24 mouse cellular contexts compared by ENCODE assay signal in genomic region chr8:89283105-89284096, GRCm38 (mm10).
DNase-seq lines count a peak whose midpoint lies in the region; ATAC-seq and TF ChIP-seq lines count a peak whose summit lies in the region.
"Had no signal": no experiment of that assay in that cellular context is flagged by ENCODE, and none has a peak within 500 bp of the region (broad histone marks: within the 10 kb centered on the region; RNA-seq: fewer than 3 reads in every experiment).

No protein-coding gene starts in this region.

- peaks cover 11% of the 10 kb centered on the region for H3K4me1 ChIP-seq in kidney, embryonic 14.5 days (ENCODE audit: control insufficient read depth, insufficient read depth, low read length)
- peaks cover 21% of the 10 kb centered on the region for H3K4me1 ChIP-seq in kidney, adult 2 months (ENCODE audit: control insufficient read depth, insufficient read depth, low read length)
- peaks cover 0 to 35% of the 10 kb centered on the region in 2 experiments; a peak in 2 of 4 replicates for H3K4me1 ChIP-seq in CH12.LX (ENCODE audit: control insufficient read depth in 1 of 2, insufficient read depth in 2 of 2)
- H3K4me1 ChIP-seq: limb, embryonic 15.5 days; liver, embryonic 13.5 days had no signal

- H3K79me2 ChIP-seq in CH12.LX (replicated peaks; ENCODE audit: control insufficient read depth, extremely low read depth, insufficient read depth, poor library complexity, severe bottlenecking): no peaks in the 10 kb centered on the region

- no peaks in the 10 kb centered on the region for H3K27me3 ChIP-seq in kidney, embryonic 14.5 days (ENCODE audit: control insufficient read depth, insufficient read depth, low read length)
- H3K27me3 ChIP-seq in kidney, adult 2 months (replicated peaks; ENCODE audit: control insufficient read depth, insufficient read depth, low read length): no peaks in the 10 kb centered on the region
- no peaks in the 10 kb centered on the region for H3K27me3 ChIP-seq in CH12.LX (replicated peaks)
- no peaks in the 10 kb centered on the region for H3K27me3 ChIP-seq in Patski
- H3K27me3 ChIP-seq: forebrain, embryonic 13.5 days; limb, embryonic 15.5 days; liver, embryonic 13.5 days; neural tube, embryonic 13.5 days had no signal

- H3K27ac ChIP-seq in kidney, embryonic 14.5 days (ENCODE audit: low read depth, low read length): peak overlapping the region; percentile 79
- H3K27ac ChIP-seq in kidney, adult 2 months (ENCODE audit: insufficient read depth, low read depth, low read length): no peak overlapping the region
- H3K27ac ChIP-seq in CH12.LX (ENCODE audit: insufficient read depth, low read depth): no peak overlapping the region
- H3K27ac ChIP-seq: forebrain, embryonic 13.5 days; limb, embryonic 10.5 days; limb, embryonic 15.5 days; liver, embryonic 13.5 days; neural tube, embryonic 13.5 days had no signal

- no peak for TF ChIP-seq EP300 in CH12.LX (IDR thresholded peaks at IDR 0.05; ENCODE audit: low read length)

- in situ Hi-C loops in CH12.LX (cut with MboI; ENCODE audit: low pct_ligation_motif_present, low pct_unique_long_range_greater_than_20kb, low sequenced_read_pairs) (no loop called here), Patski (cut with MboI; ENCODE audit: low pct_unique_long_range_greater_than_20kb) (loop anchor here (10.0 kb wide), 1 partner anchor 501 kb away; no protein-coding TSS in a partner anchor)

- peak; percentile 92 for ATAC-seq in kidney, embryonic 14.5 days (ENCODE audit: low FRiP score, low TSS enrichment)
- peak; percentile 18 for ATAC-seq in Patski
- ATAC-seq: forebrain, embryonic 13.5 days; intestine, embryonic 16.5 days had no signal

- dilution Hi-C loops in CH12.LX (cut with MboI; ENCODE audit: extremely low pct_ligation_motif_present, extremely low pct_unique_long_range_greater_than_20kb, low sequenced_read_pairs): no loop called here

- CTCF ChIA-PET in Patski (lab: Charles Lee): no interaction called here

- no peaks in the 10 kb centered on the region for H3K36me3 ChIP-seq in kidney, embryonic 14.5 days (ENCODE audit: control insufficient read depth, insufficient read depth, low read length)
- H3K36me3 ChIP-seq in kidney, adult 2 months (ENCODE audit: control insufficient read depth, insufficient read depth, low read length): no peaks in the 10 kb centered on the region
- H3K36me3 ChIP-seq in CH12.LX (replicated peaks in 1 of 2; ENCODE audit: control insufficient read depth in 1 of 2, insufficient read depth in 1 of 2, low read length in 1 of 2): no peaks in the 10 kb centered on the region
- H3K36me3 ChIP-seq: limb, embryonic 10.5 days; limb, embryonic 15.5 days; liver, embryonic 13.5 days; neural tube, embryonic 13.5 days had no signal

- no peaks in the 10 kb centered on the region for H3K9me3 ChIP-seq in kidney, embryonic 14.5 days (ENCODE audit: control insufficient read depth, low read length)
- peaks cover 35% of the 10 kb centered on the region for H3K9me3 ChIP-seq in CH12.LX (replicated peaks; ENCODE audit: low read length)
- H3K9me3 ChIP-seq: forebrain, embryonic 13.5 days; limb, embryonic 10.5 days; limb, embryonic 15.5 days; liver, embryonic 13.5 days had no signal

- no peak for TF ChIP-seq RAD21 in CH12.LX (IDR thresholded peaks at IDR 0.05; ENCODE audit: low read depth, low read length)

- no peak overlapping the region for H3K4me3 ChIP-seq in kidney, embryonic 14.5 days (ENCODE audit: low read length)
- H3K4me3 ChIP-seq in kidney, adult 2 months (ENCODE audit: insufficient read depth, low read depth, low read length): no peak overlapping the region
- H3K4me3 ChIP-seq in CH12.LX (replicated peaks in 1 of 3; ENCODE audit: low read depth in 2 of 3, low read length in 2 of 3, poor library complexity in 1 of 3): peak overlapping the region in 1 of 3 experiments; percentile 45
- H3K4me3 ChIP-seq: forebrain, embryonic 13.5 days; limb, embryonic 10.5 days; limb, embryonic 15.5 days; liver, embryonic 13.5 days; neural tube, embryonic 13.5 days had no signal

- H3K9ac ChIP-seq in kidney, embryonic 14.5 days (ENCODE audit: low read depth, low read length): no peak overlapping the region
- no peak overlapping the region for H3K9ac ChIP-seq in CH12.LX (ENCODE audit: insufficient read depth, low read depth)
- H3K9ac ChIP-seq: forebrain, embryonic 13.5 days; limb, embryonic 15.5 days; liver, embryonic 13.5 days; neural tube, embryonic 13.5 days had no signal

- TF ChIP-seq CTCF in kidney, adult 2 months (conservative IDR thresholded peaks at IDR 0.05; ENCODE audit: insufficient read depth, insufficient read length, low read depth, low read length): no peak
- TF ChIP-seq CTCF in CH12.LX (conservative IDR thresholded peaks at IDR 0.05 in 1 of 2, IDR thresholded peaks at IDR 0.05 in 1 of 2; ENCODE audit: low read depth in 2 of 2, low read length in 2 of 2): no peak
- TF ChIP-seq CTCF in Patski (IDR thresholded peaks at IDR 0.05): no peak

- no peak for TF ChIP-seq POLR2A in kidney, adult 2 months (IDR thresholded peaks at IDR 0.05; ENCODE audit: low read depth, low read length)
- no peak for TF ChIP-seq POLR2A in CH12.LX (IDR thresholded peaks at IDR 0.05; ENCODE audit: low read depth, low read length)

- WGBS in kidney, embryonic 14.5 days: 56% methylated on average over 17 of the region's 17 CpGs
- 85% methylated on average over 17 of the region's 17 CpGs for WGBS in kidney, adult 2 months

- POLR2A ChIA-PET in Patski (lab: Charles Lee): interaction anchor here (0.7 kb wide), 1 partner anchor 244 kb away, joined by 3 read pairs; no protein-coding TSS in a partner anchor

- no peak overlapping the region for H3K4me2 ChIP-seq in kidney, embryonic 14.5 days (replicated peaks; ENCODE audit: low read depth, low read length)
- no peak overlapping the region; the same call in 1 of the 2 replicates for H3K4me2 ChIP-seq in CH12.LX (ENCODE audit: insufficient read depth, low read depth, poor library complexity, severe bottlenecking)
- H3K4me2 ChIP-seq: forebrain, embryonic 13.5 days; heart, embryonic 11.5 days; limb, embryonic 15.5 days; liver, embryonic 13.5 days; neural tube, embryonic 13.5 days had no signal

- DNase-seq in kidney, adult 2 months: no peak
- peak; percentile 49 to 71 for DNase-seq in kidney, postnatal 4 days
- no peak for DNase-seq in kidney, postnatal 25 days
- peak; percentile 63 for DNase-seq in CH12.LX (ENCODE audit: extremely low read depth)
- DNase-seq in Patski (ENCODE audit: low read depth, low spot score): peak; percentile 65
- DNase-seq: adrenal gland, postnatal 14 days; B cell, adult 2 months; cerebellum, adult 11 months; cerebellum, adult 9-10 months; cerebellum, postnatal 36 days; gastrocnemius, postnatal 14 days; heart, postnatal 36 days; layer of hippocampus, adult 9-11 months; liver, embryonic 13.5 days; lung, adult 2 months; lung, postnatal 14 days; right cerebral cortex, postnatal 14 days had no signal

TF ChIP-seq in CH12.LX, 34 proteins besides CTCF, POLR2A, EP300 and RAD21:
- TF ChIP-seq NRF1 (IDR thresholded peaks at IDR 0.05; ENCODE audit: low read depth, low read length) (no peak), MAZ (IDR thresholded peaks at IDR 0.05; ENCODE audit: low read depth, low read length) (no peak), GABPA (IDR thresholded peaks at IDR 0.05; ENCODE audit: insufficient replicate concordance, low read depth, low read length) (no peak), BHLHE40 (IDR thresholded peaks at IDR 0.05; ENCODE audit: low read depth, low read length) (0 out of 2 replicates have a peak, but pooled peaks have one; percentile 15), MXI1 (IDR thresholded peaks at IDR 0.05; ENCODE audit: low read depth, low read length) (no peak)

Comparison
In these comparisons a context has a peak if more than half of its experiments do, and no peak if none do; other contexts are left out.
1. DNase-seq: peak in kidney, postnatal 4 days (2 of 2), CH12.LX (single experiment) and Patski (single experiment); none in kidney, adult 2 months (single experiment) and kidney, postnatal 25 days (0 of 2).